Mouse (Mus musculus) R1 (cell line): Measurements from ENCODE around the gene Gm44805.

Experiments used
- DNase-seq: peaks from one replicate; pipeline ENCODE4 v3.0.0-alpha.2; 2018; ENCODE audit warnings: low read depth, low spot score

The Gm44805 gene

DNA sequence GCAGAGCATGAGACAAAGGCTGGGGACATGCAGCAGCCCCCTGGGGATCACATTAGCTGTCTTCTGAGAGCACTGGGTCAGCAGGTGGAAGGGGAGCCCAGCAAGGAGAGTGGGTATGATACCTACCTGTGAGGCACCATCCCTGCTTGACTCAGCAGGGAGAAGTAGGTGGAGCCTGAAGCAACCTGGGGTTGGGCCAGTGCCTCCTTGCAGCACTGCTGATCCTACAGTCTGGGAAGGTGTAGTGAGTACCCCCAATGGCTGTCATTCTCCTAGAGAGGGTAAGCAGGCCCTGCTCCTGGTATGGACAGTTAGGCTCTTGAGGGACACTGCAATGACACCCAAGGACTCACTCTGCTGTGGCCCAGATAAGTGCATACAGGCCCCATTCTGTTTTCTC is 48.9 kb downstream of the Gm44805 start:
- DNase-seq = no peak

- peak; percentile 89 for DNase-seq
These were observed 51.9 kb downstream of the Gm44805 start, which contains the start of gene Relb for GRCm38 (mm10) chr7:19629361-19629734. TSS of gene Relb (minus strand) at chr7:19629438.

DNA sequence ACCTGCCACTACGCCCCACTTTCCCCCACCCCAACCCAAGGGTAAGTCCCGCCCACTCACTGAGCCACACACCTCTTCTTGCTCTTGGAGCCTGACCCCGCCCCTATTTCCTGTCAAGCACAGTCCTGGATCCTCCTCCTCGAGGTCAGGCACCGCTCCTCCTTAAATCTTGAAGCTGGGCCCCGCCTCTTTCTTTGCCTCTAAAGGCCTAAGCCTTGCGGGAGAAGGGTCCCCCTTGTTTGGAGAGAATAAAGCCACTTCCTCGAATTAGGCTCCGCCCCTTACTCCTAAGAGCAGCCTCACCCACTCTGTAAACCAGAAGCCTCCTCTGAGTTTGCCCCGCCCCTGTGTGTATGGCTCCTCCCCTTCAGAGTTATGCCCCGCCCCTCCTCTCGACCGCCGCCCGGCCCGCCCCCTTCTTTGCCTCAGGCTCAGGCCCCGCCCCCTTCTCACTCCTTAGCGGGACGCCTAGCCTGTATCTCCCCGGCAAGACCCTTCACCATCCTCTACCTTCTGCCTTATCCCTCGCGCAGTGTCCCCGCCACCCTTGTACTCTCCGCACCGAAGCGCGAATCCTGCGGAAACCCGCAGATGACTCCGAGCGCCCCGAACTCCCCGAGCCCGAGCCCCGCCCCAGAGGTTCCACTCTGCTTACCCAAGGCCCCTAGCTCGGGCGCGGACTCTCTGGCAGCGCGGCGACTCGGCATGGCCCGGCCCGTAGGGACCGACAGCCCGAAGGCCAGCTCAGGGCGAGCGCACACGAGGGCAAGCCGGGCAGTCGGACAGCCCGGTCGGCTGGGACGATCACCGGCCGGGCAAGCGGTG is 52.5 kb downstream of the Gm44805 start:
- DNase-seq = peak; percentile 100

- DNase-seq = no peak
These were observed 53.1 kb downstream of the Gm44805 start for GRCm38 (mm10) chr7:19628192-19628535.

- peak; percentile 45 for DNase-seq
These were observed 53.5 kb downstream of the Gm44805 start for GRCm38 (mm10) chr7:19627721-19628120.

- no peak for DNase-seq
These were observed 57.8 kb downstream of the Gm44805 start for GRCm38 (mm10) chr7:19623433-19623832.

- peak; percentile 49 for DNase-seq
These were observed 59.0 kb downstream of the Gm44805 start for GRCm38 (mm10) chr7:19622241-19622640.
